Mouse (Mus musculus) brain, embryonic 14.5 days (tissue): Measurements from ENCODE around the gene 9430015G10Rik. TPM values are rescaled to one million over a fixed set of nuclear protein-coding genes. Genes with fewer than 3 reads are reported as not detected.
"Not testable (repeated sequence)": the region's sequence is repeated elsewhere in the genome, so short reads cannot be mapped to it uniquely, and the experiment has no call there.

Experiments
- DNase-seq: peaks from one replicate; pipeline ENCODE4 v3.0.0-alpha.2; 2011; ENCODE audit warnings: low read depth
- CTCF ChIP-seq: fragments of 200-500 bp; IDR thresholded peaks from 2 replicates; pipeline ENCODE4 v1.5.1; 2012; ENCODE audit warnings: inconsistent platforms, mild to moderate bottlenecking, moderate library complexity, borderline replicate concordance; ENCODE audit not compliant: insufficient read depth, insufficient read length; ENCODE audit errors: extremely low read depth
- POLR2A ChIP-seq: fragments of 200-500 bp; IDR thresholded peaks from 2 replicates; pipeline ENCODE4 v1.6.1; 2012; ENCODE audit warnings: mild to moderate bottlenecking, inconsistent platforms, borderline replicate concordance; ENCODE audit not compliant: poor library complexity, insufficient read depth, insufficient read length, severe bottlenecking; ENCODE audit errors: extremely low read depth
- polyA plus RNA-seq: library from polyadenylated mRNA; depleted of rRNA; stranded (reverse); fragments of >200 nt; gene quantifications from 2 replicates; pipeline ENCODE4 v1.2.3, GENCODE M21; 2012; rRNA removed

Gene 9430015G10Rik
- polyA plus RNA-seq, 1 experiment = 68.0 TPM

- no peak for TF ChIP-seq POLR2A
- no peak for TF ChIP-seq CTCF
- no peak for DNase-seq
Observed at GRCm38 (mm10) chr4:156135801-156136200, 26.0 kb downstream of the 9430015G10Rik start.

DNA sequence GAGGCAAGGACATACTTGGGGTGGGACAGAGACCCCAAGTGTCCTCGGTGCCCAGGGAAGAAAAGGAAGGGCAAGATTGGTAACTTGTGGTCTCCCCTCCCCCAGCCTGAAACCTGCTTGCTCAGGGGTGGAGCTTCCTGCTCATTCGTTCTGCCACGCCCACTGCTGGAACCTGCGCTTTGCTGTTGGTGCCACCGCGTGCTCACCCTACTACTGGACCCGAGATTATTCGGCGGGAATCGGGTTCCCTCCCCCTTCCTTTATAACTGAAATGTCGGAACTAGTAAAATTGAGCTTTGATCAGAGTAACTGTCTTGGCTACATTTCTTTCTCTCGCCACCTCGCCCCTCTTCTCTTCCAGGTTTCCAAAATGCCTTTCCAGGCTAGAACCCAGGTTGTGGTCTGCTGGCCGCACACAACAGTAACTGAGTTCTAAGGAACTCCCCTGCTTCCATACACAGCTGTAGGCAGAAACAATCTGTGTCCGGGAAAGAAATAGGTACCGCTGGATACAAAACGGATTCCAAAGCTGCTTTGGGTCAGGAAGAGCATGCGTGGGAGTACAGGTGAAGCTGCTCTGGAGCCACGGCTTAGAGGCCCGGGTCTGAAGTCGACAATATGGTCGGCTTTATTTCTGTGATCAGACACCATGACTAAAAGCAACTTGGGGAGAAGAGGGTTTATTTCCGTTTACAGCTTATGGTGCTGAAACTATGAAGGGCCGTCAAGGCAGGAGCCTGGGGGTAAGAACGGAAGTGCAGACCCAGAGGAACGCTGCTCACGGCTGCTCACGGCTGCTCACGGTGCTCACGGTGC lies 26.7 kb downstream of the 9430015G10Rik start:
- TF ChIP-seq CTCF = no peak
- DNase-seq = no peak

- not testable (repeated sequence) for DNase-seq
Observed at GRCm38 (mm10) chr4:156150887-156151286, 41.1 kb downstream of the 9430015G10Rik start.

DNA sequence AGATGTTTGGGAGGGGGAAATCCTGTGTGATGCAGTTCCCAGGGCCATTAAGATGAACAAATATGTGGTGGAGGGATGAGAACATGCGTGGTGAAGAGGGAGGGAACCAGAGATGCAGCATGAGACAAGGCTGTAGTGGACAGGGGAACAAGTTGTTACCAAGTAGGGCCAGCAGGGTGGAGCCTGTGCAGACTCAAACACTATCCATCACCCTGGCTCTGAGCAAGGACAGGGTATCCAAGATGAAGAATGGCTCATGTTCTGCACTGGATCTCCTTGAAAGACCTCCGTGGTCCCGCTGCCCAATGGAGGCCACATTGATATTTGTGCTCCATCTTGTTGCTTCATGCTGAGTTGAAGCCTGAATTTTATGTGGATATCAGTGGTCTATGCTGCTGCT lies 45.0 kb downstream of the 9430015G10Rik start:
- TF ChIP-seq POLR2A (no peak), CTCF (no peak)
- no peak for DNase-seq

- no peak for DNase-seq
- TF ChIP-seq CTCF (peak; percentile 7; the same call in 1 of the 2 replicates), POLR2A (no peak)
Observed at GRCm38 (mm10) chr4:156166477-156166876, 56.7 kb downstream of the 9430015G10Rik start.

DNA sequence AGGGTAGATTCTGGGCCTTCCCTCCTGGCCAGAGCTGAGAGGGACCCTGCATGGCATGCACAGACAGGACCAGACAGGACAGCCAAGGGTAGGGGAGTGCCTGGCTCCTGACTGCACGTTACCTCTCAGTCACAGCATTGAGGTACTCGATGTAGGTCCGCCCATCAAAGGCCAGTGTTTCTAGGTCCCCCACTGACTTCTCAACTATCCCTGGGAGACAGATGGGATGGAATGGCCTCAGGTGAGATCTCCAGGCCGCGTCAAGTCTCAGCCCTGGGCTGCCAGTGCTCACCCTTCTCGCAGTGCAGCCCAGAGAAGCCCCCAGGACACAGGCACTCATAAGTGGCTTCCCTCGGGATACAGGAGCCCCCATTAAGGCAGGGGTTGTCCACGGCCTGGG lies 58.8 kb downstream of the 9430015G10Rik start:
- TF ChIP-seq CTCF (no peak), POLR2A (no peak)
- DNase-seq = no peak

DNA sequence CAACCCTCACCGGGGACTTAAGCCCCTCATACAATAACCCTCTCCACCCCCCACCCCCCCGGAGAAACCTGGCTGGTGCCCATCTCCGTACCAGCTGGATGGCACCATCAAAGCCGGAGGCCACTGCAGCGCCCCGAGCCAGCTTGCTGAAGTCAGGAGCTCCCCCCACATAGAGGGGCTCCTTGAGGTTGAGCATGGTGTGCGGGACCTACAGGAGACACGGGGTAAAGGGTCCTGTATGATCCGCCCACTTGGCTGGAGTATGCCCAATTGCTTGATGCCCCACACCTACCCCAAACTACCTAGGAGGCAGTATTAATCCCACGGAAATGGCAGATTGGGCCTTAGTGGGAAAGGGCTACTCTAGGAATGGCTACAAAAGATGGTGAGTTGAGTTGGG lies 59.3 kb downstream of the 9430015G10Rik start:
- no peak for DNase-seq
- no peak for TF ChIP-seq CTCF
- TF ChIP-seq POLR2A = no peak

- TF ChIP-seq CTCF (no peak), POLR2A (no peak)
- no peak for DNase-seq
Observed at GRCm38 (mm10) chr4:156171828-156172227, 62.0 kb downstream of the 9430015G10Rik start.

Other genes starting within 250 kb of the 9430015G10Rik start
- gene Tas1r3, start 246.6 kb upstream of the 9430015G10Rik start, polyA plus RNA-seq = 0.77 and 0.83 TPM in 2 replicates
- gene Cptp, start 240.5 kb upstream of the 9430015G10Rik start, polyA plus RNA-seq = 29.0 and 30.0 TPM in 2 replicates
- 69.1 and 96.2 TPM in 2 replicates for gene Ints11, start 240.4 kb upstream of the 9430015G10Rik start, polyA plus RNA-seq
- 75.1 and 115 TPM in 2 replicates for gene Pusl1, start 218.2 kb upstream of the 9430015G10Rik start, polyA plus RNA-seq
- gene Acap3, start 218.2 kb upstream of the 9430015G10Rik start, polyA plus RNA-seq = 128 and 130 TPM in 2 replicates
- 114 and 144 TPM in 2 replicates for gene Ube2j2, start 166.2 kb upstream of the 9430015G10Rik start, polyA plus RNA-seq
- 8.6 and 11.0 TPM in 2 replicates for gene C1qtnf12, start 147.7 kb upstream of the 9430015G10Rik start, polyA plus RNA-seq
- 19.3 and 22.2 TPM in 2 replicates for gene B3galt6, start 117.3 kb upstream of the 9430015G10Rik start, polyA plus RNA-seq
- gene Sdf4, start 117.1 kb upstream of the 9430015G10Rik start, polyA plus RNA-seq = 36.8 and 61.3 TPM in 2 replicates
- gene Tnfrsf4, start 96.1 kb upstream of the 9430015G10Rik start, polyA plus RNA-seq = 3.3 and 4.4 TPM in 2 replicates
- gene Tnfrsf18, start 83.8 kb upstream of the 9430015G10Rik start, polyA plus RNA-seq = 0.24 and 0.25 TPM in 2 replicates
- 0.05 and 0.23 TPM in 2 replicates for gene Ttll10, start 50.6 kb upstream of the 9430015G10Rik start, polyA plus RNA-seq
- gene Rnf223, start 20.5 kb downstream of the 9430015G10Rik start, polyA plus RNA-seq = 3.3 and 3.8 TPM in 2 replicates
- 475 and 507 TPM in 2 replicates for gene Agrn, start 87.5 kb downstream of the 9430015G10Rik start, polyA plus RNA-seq
- gene Isg15, start 90.8 kb downstream of the 9430015G10Rik start, polyA plus RNA-seq = 0.53 and 0.86 TPM in 2 replicates
- gene AW011738, start 93.3 kb downstream of the 9430015G10Rik start, polyA plus RNA-seq = 3.5 and 4.8 TPM in 2 replicates
- gene Perm1, start 105.9 kb downstream of the 9430015G10Rik start, polyA plus RNA-seq = 1.1 and 1.7 TPM in 2 replicates
- gene Plekhn1, start 124.9 kb downstream of the 9430015G10Rik start, polyA plus RNA-seq = 86.7 and 116 TPM in 2 replicates
- gene Noc2l, start 126.0 kb downstream of the 9430015G10Rik start, polyA plus RNA-seq = 106 and 128 TPM in 2 replicates
- gene Samd11, start 145.7 kb downstream of the 9430015G10Rik start, polyA plus RNA-seq = 5.9 and 6.9 TPM in 2 replicates
- gene Vmn2r-ps159, start 221.1 kb downstream of the 9430015G10Rik start, polyA plus RNA-seq = not detected in 2 replicates